Mouse (Mus musculus): ENCODE measurements around the gene Tmem81.

DNA sequence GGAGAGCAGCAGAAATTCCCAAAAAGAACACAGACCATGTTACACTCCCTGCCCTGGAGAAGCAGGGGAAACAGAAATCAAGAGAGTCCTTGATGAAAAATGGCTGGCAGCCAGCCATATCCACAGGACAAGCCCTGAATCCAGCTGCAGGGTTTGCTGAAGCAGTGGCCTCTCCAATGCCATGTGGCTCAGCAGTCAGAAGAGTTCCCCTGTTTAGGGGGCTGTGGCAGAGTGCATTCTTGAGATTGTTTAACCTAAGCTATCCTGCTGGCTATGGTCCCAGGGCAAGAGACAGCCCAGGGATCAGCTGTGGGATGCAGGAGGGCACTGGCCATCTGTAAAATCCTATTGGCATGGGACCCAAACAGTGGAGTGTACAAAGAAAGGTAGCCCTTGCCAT lies 37.1 kb upstream of the Tmem81 start:
- TF ChIP-seq MYOG (IDR thresholded peaks at IDR 0.05; ENCODE audit: control insufficient read depth, extremely low read depth, insufficient read length) (no peak), CTCF (IDR thresholded peaks at IDR 0.05; ENCODE audit: control insufficient read depth, insufficient read depth, insufficient read length) (no peak), MYOD1 (IDR thresholded peaks at IDR 0.05; ENCODE audit: control insufficient read depth, insufficient read length, low read depth) (no peak), USF1 (IDR thresholded peaks at IDR 0.05; ENCODE audit: low read depth) (no peak)
